Mouse (Mus musculus): ENCODE data around the gene Etnk2. TPM values are rescaled to one million over a fixed set of nuclear protein-coding genes. Genes with fewer than 3 reads are reported as not detected.
A peak's percentile ranks its signal among the peaks of the same experiment; 100 is the strongest.

Gene Etnk2
- total RNA-seq, 2 experiments from 2014 or later: 0.21 to 0.52 TPM

- no peak for DNase-seq
These were observed 11.6 kb upstream of the Etnk2 start for GRCm38 (mm10) chr1:133351762-133352161.

- peak; percentile 54 to 82 for DNase-seq
These were observed 10.0 kb upstream of the Etnk2 start for GRCm38 (mm10) chr1:133353371-133353809.

DNA sequence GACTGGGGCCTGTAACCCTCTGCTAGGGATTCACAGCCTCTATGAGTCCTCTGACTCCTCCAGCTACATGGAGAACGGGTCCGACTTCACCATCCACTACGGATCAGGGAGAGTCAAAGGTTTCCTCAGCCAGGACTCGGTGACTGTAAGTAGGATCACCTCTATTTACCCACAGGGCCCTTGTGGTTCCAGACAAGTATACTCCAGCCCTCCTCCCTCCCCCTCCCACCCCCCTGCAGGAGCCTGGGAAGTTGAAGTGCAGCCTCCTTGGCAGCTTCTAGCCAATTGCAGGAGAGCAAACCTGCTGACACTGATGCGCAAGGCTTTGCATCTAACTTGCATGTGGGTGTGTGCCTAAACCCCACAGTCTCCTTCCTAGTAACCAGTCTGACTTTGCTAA, 7.9 kb upstream of the Etnk2 start:
- DNase-seq: no peak

DNA sequence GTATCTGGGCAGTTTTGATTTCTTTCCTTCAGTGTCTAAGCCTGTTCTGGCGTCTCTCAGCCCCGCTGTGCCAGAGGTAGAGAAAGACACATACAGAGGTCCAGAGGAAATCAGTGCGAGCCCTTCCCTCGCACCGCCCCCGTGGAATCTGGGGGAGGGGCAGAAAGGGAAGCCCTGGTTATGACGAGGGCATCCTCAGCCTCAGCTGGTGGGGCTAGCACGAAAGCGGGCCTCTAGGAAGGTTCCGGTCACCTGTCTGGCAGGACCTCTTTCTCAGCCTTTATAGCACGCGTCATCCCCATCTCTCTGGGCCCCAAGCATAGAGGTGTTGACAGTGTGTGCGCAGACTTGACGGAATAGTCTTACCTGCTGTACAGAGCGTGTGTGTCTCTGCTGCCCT, 7.5 kb upstream of the Etnk2 start:
- no peak for DNase-seq

- DNase-seq: no peak
These were observed 7.0 kb upstream of the Etnk2 start for GRCm38 (mm10) chr1:133356330-133356729.

DNA sequence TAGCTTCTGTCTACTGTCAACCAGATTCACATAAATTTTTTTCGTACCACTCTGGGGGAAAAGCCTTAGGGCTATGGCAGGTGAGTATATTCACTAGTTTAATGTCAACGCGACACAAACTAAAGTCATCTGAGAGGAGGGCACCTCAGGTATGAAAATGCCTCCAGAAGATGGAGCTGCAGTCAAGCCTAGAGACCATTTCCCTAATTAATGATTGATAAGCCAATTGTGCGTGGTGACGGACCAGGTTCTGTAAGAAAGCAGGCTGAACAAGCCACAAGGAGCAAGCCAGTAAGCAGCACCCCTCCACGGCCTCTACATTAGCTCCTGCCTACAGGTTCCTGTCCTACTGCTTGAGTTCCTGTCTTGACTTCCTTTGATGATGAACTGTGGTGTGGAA, 2.4 kb upstream of the Etnk2 start:
- DNase-seq: no peak

GRCm38 (mm10) chr1:133362103-133362502, 1.3 kb upstream of the Etnk2 start:
- DNase-seq: no peak

DNA sequence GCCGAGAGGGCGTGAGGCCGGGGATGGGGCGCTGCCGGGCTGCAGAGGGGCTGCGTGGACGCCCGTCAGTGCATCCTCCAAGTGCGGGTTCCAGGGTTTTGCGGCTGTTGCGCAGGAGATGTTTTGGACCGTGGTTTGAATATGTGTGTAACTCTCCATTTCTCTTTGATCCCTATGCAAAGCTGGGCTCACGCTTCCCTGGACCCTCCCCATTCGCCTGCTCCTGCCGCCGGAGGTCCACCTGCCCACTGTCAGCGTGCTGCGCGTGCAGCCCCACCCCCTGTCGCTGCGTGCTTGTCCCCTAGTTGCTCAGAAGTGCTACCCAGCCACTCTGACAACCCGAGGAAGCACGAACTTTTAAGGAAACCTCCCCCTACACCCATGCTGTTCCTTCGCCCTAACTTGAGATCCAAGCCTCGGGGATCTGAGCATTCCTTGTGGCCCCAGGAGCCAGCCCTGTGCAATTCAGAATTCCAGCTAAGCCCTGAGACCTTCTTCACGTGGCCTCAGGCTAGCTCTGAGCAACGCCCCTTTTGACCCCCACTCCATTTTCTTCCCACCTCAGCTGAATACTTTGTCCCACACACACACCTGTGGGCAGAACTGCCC, 754 bp downstream of the Etnk2 start:
- DNase-seq: no peak

- DNase-seq: no peak
These were observed 1.5 kb downstream of the Etnk2 start for GRCm38 (mm10) chr1:133364890-133365289.

DNA sequence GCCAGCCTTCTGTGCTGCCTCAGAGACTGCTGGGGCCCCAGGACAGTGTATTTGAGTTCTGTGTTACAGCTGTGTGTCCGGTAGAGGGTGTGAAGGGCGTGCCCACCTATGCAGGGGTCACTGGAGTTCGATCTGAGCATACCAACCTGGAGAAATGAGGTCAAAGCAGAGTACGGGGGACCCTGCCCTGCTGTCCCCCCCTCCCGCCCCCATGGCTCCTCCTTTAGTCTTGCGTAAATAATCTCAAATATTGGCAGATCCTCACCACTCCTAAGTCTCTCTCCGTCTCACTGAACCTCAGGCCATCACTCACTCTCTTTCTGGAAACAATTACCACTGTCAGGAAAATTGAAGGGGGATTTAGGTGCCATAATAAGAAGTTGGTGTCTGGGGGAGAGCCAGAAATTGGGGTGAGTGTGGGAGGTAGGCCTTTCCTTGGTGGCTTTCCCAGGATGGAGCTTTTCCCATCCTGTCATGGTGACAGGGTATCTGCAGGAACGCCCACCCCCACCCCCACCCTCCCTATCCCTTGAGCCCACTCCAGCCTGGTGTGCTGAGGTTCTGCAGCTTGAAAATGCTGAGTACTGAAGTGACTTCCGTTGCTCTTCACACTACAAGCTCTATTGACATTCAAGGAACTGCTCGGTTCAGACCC, 3.7 kb downstream of the Etnk2 start:
- no peak for DNase-seq

- DNase-seq: peak in 1 of 2 experiments; percentile 53
These were observed 4.5 kb downstream of the Etnk2 start for GRCm38 (mm10) chr1:133367606-133368488.

GRCm38 (mm10) chr1:133368644-133369043, 5.3 kb downstream of the Etnk2 start:
- DNase-seq: no peak

GRCm38 (mm10) chr1:133370352-133370751, 7.0 kb downstream of the Etnk2 start:
- DNase-seq: no peak

DNA sequence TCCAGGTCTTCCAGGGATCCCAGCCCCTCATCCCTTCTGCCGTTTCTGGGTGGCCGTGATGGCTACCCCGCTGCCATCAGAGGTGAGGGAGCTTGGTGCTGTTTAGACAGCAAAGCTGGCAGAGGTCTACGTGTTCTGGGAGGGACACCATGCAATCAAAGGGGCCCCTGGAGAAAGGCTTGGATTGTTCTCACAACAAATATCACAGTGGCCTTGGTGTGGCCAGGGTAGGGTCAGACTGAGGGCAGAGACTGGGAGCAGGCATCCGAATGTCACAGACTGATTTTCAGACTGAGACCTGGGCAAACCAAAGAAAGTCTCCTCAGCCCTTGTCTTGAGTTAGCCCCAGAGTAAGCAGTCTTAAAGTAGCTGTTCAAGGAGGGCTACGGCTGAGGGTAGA, 8.1 kb downstream of the Etnk2 start:
- no peak for DNase-seq

DNA sequence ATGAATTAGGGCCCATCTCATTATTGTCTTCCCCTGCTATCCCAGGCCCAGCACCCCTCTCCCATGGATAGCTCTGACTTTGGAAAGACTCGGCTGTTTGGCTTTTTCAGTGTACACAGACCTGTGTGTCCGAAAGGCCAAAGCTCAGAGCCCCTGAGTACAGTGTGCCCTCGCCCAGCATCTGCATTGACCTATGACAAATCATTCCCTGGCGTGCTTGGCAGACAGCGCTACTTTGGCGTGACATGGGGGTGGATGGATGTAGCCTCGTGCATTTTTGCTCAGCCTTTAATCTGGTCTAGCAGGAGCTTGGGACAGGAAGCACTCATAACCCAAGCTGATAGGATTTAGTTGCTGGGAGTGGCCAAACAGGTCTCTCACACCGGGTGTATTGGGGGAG, 8.7 kb downstream of the Etnk2 start:
- no peak for DNase-seq

DNA sequence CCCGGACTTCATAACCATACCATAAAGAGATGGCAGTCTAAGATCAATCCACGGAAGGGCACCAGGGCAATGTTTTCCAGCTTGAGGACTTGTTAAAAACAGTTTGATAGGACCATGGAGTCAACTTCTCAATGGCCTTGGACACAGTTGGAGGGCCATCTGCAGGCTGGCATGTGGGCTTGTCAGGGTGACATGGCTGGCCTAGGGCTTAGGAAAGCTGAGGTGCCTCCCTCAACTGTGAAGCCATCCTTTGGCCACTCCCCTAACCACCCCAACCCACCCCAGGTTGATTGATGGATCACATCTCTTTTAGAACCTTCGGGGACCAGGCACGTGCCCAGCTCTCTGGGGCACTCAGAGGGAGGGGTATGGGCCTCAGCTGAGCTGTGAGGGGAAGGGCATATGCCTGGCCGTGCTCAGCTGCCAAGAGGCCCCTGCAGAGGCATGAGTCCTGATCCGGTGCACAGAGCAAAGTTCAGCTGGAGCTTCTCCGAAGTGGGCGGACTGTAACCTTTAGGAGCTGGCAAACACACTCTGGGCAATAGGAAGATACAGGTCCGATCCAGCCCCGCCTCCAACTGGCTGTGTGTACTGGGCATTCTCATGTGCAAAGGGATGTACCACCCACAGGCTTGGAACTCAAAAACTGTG, 12.4 kb downstream of the Etnk2 start:
- DNase-seq: no peak

- no peak for DNase-seq
These were observed 14.2 kb downstream of the Etnk2 start for GRCm38 (mm10) chr1:133377547-133377946.

DNA sequence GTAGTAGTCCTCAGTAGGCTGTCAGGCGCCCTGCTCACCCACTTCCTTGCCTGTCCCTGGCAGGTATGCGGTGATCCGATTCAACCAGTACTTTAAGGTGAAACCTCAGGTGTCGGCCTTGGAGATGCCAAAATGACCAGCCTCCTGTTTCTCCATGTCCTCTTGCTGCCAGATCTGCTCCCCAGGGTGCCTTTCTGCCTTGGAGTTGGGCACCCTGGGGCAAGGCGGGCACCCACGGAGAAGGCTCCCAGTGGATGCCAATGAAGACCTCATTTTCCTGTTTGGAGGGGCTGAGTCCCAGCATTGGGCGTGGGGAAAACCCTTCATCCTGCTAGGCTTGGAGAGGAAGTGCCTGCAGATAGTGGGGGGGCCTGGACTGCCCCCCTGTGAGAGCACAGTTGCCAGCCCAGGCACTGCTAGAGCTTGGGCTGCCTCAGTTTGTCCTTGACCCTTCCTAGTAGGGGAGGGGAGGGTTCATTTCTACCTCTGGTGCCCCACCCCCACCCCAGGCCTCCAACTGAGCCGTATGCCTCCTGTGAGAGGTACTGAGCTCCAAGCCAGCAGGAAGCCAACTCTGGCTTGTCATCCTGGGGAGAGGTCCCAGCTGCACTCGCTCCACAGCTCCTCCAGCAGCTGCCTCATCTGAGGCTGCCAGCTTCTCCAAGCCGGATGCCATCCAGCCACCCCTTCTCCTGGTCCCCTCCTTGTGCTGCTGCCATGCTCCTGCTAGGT, 16.0 kb downstream of the Etnk2 start:
- no peak for DNase-seq

- DNase-seq: no peak
These were observed 16.6 kb downstream of the Etnk2 start for GRCm38 (mm10) chr1:133379986-133380320.

- DNase-seq: peak; percentile 52 to 76
These were observed 17.1 kb downstream of the Etnk2 start for GRCm38 (mm10) chr1:133380347-133381065.

GRCm38 (mm10) chr1:133382008-133382407, 18.6 kb downstream of the Etnk2 start:
- peak; percentile 47 to 58 for DNase-seq
